Mouse (Mus musculus): ENCODE data around the gene Hspa12b. TPM values are rescaled to one million over a fixed set of nuclear protein-coding genes. Genes with fewer than 3 reads are reported as not detected.

The Hspa12b gene
- polyA plus RNA-seq, 1 experiment from 2014 or later, result 9.1 TPM

GRCm38 (mm10) chr2:131190344-131191004 is 63.4 kb downstream of the Hspa12b start:
- Histone ChIP-seq H3K9ac (no peak overlapping the region), H3K9me3 (no peaks in the 10 kb centered on the region), H3K4me2 (replicated peaks) (no peak overlapping the region), H3K27ac (peak overlapping the region; percentile 55), H3K4me3 (replicated peaks) (no peak overlapping the region), H3K36me3 (peaks cover 26% of the 10 kb centered on the region), H3K27me3 (replicated peaks) (no peaks in the 10 kb centered on the region), H3K4me1 (replicated peaks) (peaks cover 17% of the 10 kb centered on the region)
- no peak for ATAC-seq
- 35% methylated on average over 10 of the region's 10 CpGs for WGBS

GRCm38 (mm10) chr2:131191005-131191390 is 63.9 kb downstream of the Hspa12b start:
- Histone ChIP-seq H3K27ac (no peak overlapping the region), H3K4me1 (replicated peaks) (peaks cover 15% of the 10 kb centered on the region), H3K4me3 (replicated peaks) (no peak overlapping the region), H3K36me3 (peaks cover 26% of the 10 kb centered on the region), H3K27me3 (replicated peaks) (no peaks in the 10 kb centered on the region), H3K9ac (no peak overlapping the region), H3K4me2 (replicated peaks) (no peak overlapping the region), H3K9me3 (no peaks in the 10 kb centered on the region)
- no peak for ATAC-seq
- 72% methylated on average over 7 of the region's 7 CpGs for WGBS

Other genes with a start within 250 kb of the Hspa12b start
- 25.4 and 25.9 TPM in 2 replicates for gene 4930402H24Rik, start 220.9 kb upstream of the Hspa12b start, polyA plus RNA-seq (2015; fragmentation: Nextera tagmentation; extraction: Ambion mirVana)
- 4.4 and 5.2 TPM in 2 replicates for gene Atrn, start 220.8 kb upstream of the Hspa12b start, polyA plus RNA-seq (2015; fragmentation: Nextera tagmentation; extraction: Ambion mirVana)
- gene Gfra4, start 84.2 kb upstream of the Hspa12b start, polyA plus RNA-seq (2015; fragmentation: Nextera tagmentation; extraction: Ambion mirVana), result 8.8 and 9.6 TPM in 2 replicates
- 3.3 and 4.0 TPM in 2 replicates for gene Adam33, start 63.5 kb upstream of the Hspa12b start, polyA plus RNA-seq (2015; fragmentation: Nextera tagmentation; extraction: Ambion mirVana)
- 0.24 and 0.35 TPM in 2 replicates for gene Siglec1, start 40.5 kb upstream of the Hspa12b start, polyA plus RNA-seq (2015; fragmentation: Nextera tagmentation; extraction: Ambion mirVana)
- gene Gm11037, start 6.2 kb downstream of the Hspa12b start, polyA plus RNA-seq (2015; fragmentation: Nextera tagmentation; extraction: Ambion mirVana), result not detected in 2 replicates
- 98.6 and 110 TPM in 2 replicates for gene 1700037H04Rik, start 32.8 kb downstream of the Hspa12b start, polyA plus RNA-seq (2015; fragmentation: Nextera tagmentation; extraction: Ambion mirVana)
- 12.5 and 12.6 TPM in 2 replicates for gene Cenpb, start 52.8 kb downstream of the Hspa12b start, polyA plus RNA-seq (2015; fragmentation: Nextera tagmentation; extraction: Ambion mirVana)
- gene Cdc25b, start 59.7 kb downstream of the Hspa12b start, polyA plus RNA-seq (2015; fragmentation: Nextera tagmentation; extraction: Ambion mirVana), result 44.6 and 49.8 TPM in 2 replicates
- gene Spef1, start 60.0 kb downstream of the Hspa12b start, polyA plus RNA-seq (2015; fragmentation: Nextera tagmentation; extraction: Ambion mirVana), result 3.9 and 4.3 TPM in 2 replicates
- gene Ap5s1, start 79.8 kb downstream of the Hspa12b start, polyA plus RNA-seq (2015; fragmentation: Nextera tagmentation; extraction: Ambion mirVana), result 22.0 and 26.1 TPM in 2 replicates
- gene Mavs, start 106.8 kb downstream of the Hspa12b start, polyA plus RNA-seq (2015; fragmentation: Nextera tagmentation; extraction: Ambion mirVana), result 22.1 and 25.7 TPM in 2 replicates
- gene Pank2, start 135.2 kb downstream of the Hspa12b start, polyA plus RNA-seq (2015; fragmentation: Nextera tagmentation; extraction: Ambion mirVana), result 28.0 and 35.4 TPM in 2 replicates
- gene Rnf24, start 225.6 kb downstream of the Hspa12b start, polyA plus RNA-seq (2015; fragmentation: Nextera tagmentation; extraction: Ambion mirVana), result 2.1 and 2.2 TPM in 2 replicates